Mouse (Mus musculus): ENCODE results near the gene Gnai3.
A peak's percentile ranks its signal among the peaks of the same experiment; 100 is the strongest.

- peak; percentile 70; the same call in 1 of the 2 replicates for TF ChIP-seq CTCF (IDR thresholded peaks at IDR 0.05; ENCODE audit: borderline replicate concordance, control insufficient read depth, extremely low read depth, insufficient read depth, low read length, poor library complexity)
- TF ChIP-seq POLR2A (IDR thresholded peaks at IDR 0.05; ENCODE audit: control insufficient read depth, extremely low read depth, insufficient read depth, low read length, poor library complexity) = no peak
These were observed 18.9 kb upstream of the Gnai3 start for GRCm38 (mm10) chr3:108164807-108165206.
